Mouse (Mus musculus): ENCODE measurements around the gene Pole. TPM values are rescaled to one million over a fixed set of nuclear protein-coding genes. Genes with fewer than 3 reads are reported as not detected.

Gene Pole
- polyA plus RNA-seq, 1 experiment from 2014 or later = 27.9 TPM

DNA sequence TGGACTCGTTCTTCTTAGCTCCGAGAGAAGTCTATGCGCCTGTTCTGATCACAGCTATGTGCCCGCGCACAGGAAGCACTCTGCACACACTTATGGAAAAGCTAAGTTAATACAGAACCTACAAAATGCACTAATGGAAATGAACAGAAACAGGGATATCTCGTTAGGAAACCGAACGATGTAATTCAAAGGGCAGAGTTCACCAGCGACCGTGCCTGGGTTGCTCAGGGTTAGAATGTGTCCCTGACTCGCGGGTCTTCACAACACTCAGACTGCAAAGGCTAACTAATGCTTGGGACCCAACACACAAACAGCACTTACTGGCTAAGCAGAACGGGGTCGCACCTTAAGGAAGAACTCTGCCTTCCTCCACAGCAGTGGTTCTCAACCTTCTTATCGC lies 950 bp upstream of the Pole start:
- WGBS (ENCODE audit: insufficient replicate concordance) = 2% methylated on average over 15 of the region's 15 CpGs
- peaks cover 37% of the 10 kb centered on the region for H3K4me1 ChIP-seq
- peak overlapping the region; percentile 95 for H3K4me2 ChIP-seq
- no peak for ATAC-seq
- H3K9ac ChIP-seq = peak overlapping the region; percentile 87
- H3K27ac ChIP-seq = peak overlapping the region; percentile 79
- no peaks in the 10 kb centered on the region for H3K27me3 ChIP-seq (replicated peaks)
- peak overlapping the region; percentile 88 for H3K4me3 ChIP-seq
- peaks cover 13% of the 10 kb centered on the region for H3K36me3 ChIP-seq
- H3K9me3 ChIP-seq (replicated peaks) = no peaks in the 10 kb centered on the region

DNA sequence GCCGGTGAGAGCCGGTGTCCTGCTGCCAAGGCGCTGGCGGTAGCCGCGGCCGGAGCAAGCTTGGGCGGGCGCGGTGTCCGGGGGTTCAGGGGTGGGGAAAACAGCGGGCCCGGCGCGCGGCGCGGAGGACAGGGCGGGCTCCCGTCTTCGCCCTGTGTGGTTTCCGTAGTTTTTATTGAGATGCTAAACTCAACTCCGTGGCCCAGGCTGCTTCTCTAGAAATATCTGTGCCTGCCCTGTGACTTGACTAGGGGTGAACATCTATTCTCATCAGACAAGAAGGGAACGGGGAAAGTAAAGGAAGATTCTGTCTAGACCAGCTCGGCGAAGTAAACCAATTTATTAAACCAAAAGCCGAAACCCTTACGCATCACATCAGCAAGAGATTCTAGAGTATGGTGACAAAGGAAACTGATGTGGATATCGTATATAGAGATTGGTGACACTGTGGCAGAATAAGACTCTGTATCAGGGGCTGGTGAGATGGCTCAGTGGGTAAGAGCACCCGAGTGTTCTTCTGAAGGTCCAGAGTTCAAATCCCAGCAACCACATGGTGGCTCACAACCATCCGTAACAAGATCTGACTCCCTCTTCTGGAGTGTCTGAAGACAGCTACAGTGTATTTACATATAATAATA lies 459 bp downstream of the Pole start:
- Histone ChIP-seq H3K4me3 (peak overlapping the region; percentile 88), H3K9ac (peak overlapping the region; percentile 87), H3K4me1 (peaks cover 48% of the 10 kb centered on the region), H3K27me3 (replicated peaks) (no peaks in the 10 kb centered on the region), H3K36me3 (peaks cover 28% of the 10 kb centered on the region), H3K4me2 (peak overlapping the region; percentile 95), H3K27ac (peak overlapping the region; percentile 82), H3K9me3 (replicated peaks) (no peaks in the 10 kb centered on the region)
- 2% methylated on average over 31 of the region's 31 CpGs for WGBS (ENCODE audit: insufficient replicate concordance)
- peak; percentile 83 for ATAC-seq

DNA sequence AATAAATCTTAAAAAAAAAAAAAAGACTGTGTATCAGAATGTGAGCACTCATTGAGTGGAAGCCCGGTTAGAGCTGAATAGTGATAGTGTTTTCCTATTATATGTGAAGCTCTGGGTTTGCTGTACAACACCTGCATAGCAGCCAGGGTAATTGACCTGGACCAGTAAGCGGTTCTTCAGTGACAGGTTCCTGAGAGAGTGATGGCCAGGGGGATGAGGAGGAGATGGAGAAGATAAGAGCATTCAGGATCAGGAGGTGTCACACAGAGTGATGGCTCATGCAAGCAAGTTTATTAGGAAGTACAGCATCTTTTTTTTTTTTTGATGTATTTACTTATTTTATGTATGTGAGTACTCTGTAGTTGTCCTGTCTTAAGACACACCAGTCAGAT lies 974 bp downstream of the Pole start:
- ATAC-seq = no peak
- Histone ChIP-seq H3K4me1 (peaks cover 53% of the 10 kb centered on the region), H3K4me3 (peak overlapping the region; percentile 88), H3K27ac (no peak overlapping the region), H3K27me3 (replicated peaks) (no peaks in the 10 kb centered on the region), H3K36me3 (peaks cover 33% of the 10 kb centered on the region), H3K9ac (peak overlapping the region; percentile 87), H3K9me3 (replicated peaks) (no peaks in the 10 kb centered on the region), H3K4me2 (peak overlapping the region; percentile 95)
- 49% methylated on average over 2 of the region's 2 CpGs for WGBS (ENCODE audit: insufficient replicate concordance)

DNA sequence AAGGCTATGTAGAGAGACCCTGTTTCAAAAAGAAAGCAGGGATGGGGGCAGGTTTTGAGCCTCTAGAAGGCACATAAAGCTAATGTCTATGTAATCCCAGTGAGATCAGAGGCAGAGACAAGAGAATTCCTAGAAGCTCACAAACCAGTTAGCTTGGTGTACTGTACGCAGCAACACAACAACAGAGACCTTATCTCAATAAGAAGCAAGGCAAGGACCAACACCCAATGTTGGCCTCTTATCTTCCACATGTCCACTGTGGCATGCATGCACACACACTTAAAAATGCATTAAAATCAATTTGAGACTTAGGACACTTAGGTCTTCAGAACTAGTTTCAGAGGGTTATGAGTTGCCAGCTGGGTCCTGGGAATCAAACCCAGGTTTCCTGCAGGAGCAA lies 5.5 kb downstream of the Pole start:
- no peaks in the 10 kb centered on the region for H3K27me3 ChIP-seq (replicated peaks)
- H3K4me1 ChIP-seq = peaks cover 34% of the 10 kb centered on the region
- H3K9me3 ChIP-seq (replicated peaks) = no peaks in the 10 kb centered on the region
- peaks cover 75% of the 10 kb centered on the region for H3K36me3 ChIP-seq
- ATAC-seq = peak; percentile 61
- H3K9ac ChIP-seq = no peak overlapping the region
- H3K27ac ChIP-seq = peak overlapping the region; percentile 23; the same call in 1 of the 2 replicates
- H3K4me2 ChIP-seq = no peak overlapping the region
- 26% methylated on average over 1 of the region's 1 CpGs for WGBS (ENCODE audit: insufficient replicate concordance)
- no peak overlapping the region for H3K4me3 ChIP-seq

DNA sequence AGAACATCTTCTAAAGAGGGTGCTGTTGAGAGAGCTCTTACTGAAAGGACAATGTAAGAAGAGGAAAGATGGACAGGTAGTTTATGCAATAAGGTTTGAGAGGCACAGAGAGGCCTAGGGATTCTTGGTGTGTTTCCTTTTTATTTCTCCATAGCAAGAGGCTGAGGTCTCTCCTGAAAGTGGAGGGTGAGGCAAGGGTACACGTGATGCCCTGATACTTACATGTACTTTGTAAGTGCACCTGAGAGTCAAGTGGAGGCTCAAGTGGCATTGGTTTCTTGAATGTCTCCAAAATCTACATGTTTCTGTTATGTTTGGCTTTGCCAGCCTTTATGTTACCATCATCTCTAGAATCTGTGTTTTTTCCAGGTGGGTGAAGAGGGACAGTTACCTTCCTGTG lies 10.5 kb downstream of the Pole start:
- Histone ChIP-seq H3K36me3 (peaks cover 97% of the 10 kb centered on the region), H3K27me3 (replicated peaks) (no peaks in the 10 kb centered on the region), H3K4me3 (no peak overlapping the region), H3K4me2 (no peak overlapping the region), H3K4me1 (peaks cover 6% of the 10 kb centered on the region), H3K9ac (no peak overlapping the region), H3K27ac (no peak overlapping the region), H3K9me3 (replicated peaks) (no peaks in the 10 kb centered on the region)
- WGBS (ENCODE audit: insufficient replicate concordance) = 88% methylated on average over 1 of the region's 1 CpGs
- ATAC-seq = no peak

DNA sequence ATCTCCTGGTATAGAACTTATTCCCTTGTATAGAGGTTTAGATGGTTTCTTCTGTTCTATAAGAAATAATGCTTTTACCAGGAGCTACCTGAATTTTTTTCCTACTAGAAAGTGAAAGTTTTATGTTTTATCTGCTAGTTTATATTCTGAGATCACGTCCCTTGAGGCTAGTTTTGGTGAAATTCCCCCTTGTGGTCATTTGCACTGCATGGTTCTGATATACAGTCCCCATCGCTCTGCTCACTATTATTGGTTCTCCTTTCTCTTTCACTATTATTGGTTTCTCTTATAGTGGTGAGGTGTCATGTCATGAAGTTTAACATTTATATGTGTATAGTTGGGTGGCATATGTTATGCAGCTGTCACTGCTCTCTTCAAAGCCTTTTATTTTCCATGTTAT lies 14.5 kb downstream of the Pole start:
- Histone ChIP-seq H3K27ac (no peak overlapping the region), H3K4me3 (no peak overlapping the region), H3K27me3 (replicated peaks) (no peaks in the 10 kb centered on the region), H3K9me3 (replicated peaks) (no peaks in the 10 kb centered on the region), H3K9ac (no peak overlapping the region), H3K4me1 (no peaks in the 10 kb centered on the region), H3K36me3 (peaks cover 100% of the 10 kb centered on the region), H3K4me2 (no peak overlapping the region)
- ATAC-seq = no peak
- 84% methylated on average over 2 of the region's 2 CpGs for WGBS (ENCODE audit: insufficient replicate concordance)

DNA sequence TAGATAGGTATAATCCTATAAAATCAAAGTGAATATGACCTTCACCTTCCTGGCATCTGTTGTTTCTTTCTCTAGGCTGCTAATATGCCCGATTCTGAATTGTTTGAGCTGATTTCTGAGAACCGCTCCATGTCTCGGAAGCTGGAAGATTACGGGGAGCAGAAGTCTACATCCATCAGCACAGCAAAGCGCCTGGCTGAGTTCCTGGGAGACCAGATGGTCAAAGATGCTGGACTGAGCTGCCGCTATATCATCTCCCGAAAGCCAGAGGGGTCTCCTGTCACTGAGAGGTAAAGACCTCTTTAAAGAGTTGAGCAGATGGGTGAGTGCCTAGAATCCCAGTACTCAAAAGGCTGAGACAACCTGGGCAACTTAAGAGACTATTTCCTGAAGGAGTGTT lies 22.8 kb downstream of the Pole start:
- Histone ChIP-seq H3K4me2 (no peak overlapping the region), H3K27ac (no peak overlapping the region), H3K9me3 (replicated peaks) (no peaks in the 10 kb centered on the region), H3K4me1 (no peaks in the 10 kb centered on the region), H3K27me3 (replicated peaks) (no peaks in the 10 kb centered on the region), H3K9ac (no peak overlapping the region), H3K36me3 (peaks cover 99% of the 10 kb centered on the region), H3K4me3 (no peak overlapping the region)
- no peak for ATAC-seq
- WGBS (ENCODE audit: insufficient replicate concordance) = 92% methylated on average over 7 of the region's 7 CpGs

DNA sequence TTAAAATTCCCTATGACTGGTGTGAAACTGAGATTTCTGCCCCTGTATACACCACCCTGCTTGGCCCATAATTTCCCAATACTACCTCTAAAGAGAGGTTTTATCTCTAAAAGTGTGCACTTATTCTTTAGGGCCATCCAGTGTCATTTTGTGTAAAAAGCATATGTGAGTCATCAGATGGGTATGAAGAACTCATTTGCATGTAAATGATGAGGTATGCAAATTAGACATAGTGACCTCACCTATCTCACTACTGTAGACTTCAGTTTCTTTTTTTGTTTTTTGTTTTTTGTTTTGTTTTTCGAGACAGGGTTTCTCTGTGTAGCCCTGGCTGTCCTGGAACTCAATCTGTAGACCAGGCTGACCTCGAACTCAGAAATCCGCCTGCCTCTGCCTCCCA lies 27.0 kb downstream of the Pole start:
- H3K9ac ChIP-seq = no peak overlapping the region
- H3K4me3 ChIP-seq = no peak overlapping the region
- H3K27me3 ChIP-seq (replicated peaks) = no peaks in the 10 kb centered on the region
- H3K36me3 ChIP-seq = peaks cover 95% of the 10 kb centered on the region
- H3K9me3 ChIP-seq (replicated peaks) = no peaks in the 10 kb centered on the region
- H3K27ac ChIP-seq = no peak overlapping the region
- H3K4me2 ChIP-seq = no peak overlapping the region
- 87% methylated on average over 3 of the region's 3 CpGs for WGBS (ENCODE audit: insufficient replicate concordance)
- no peaks in the 10 kb centered on the region for H3K4me1 ChIP-seq
- ATAC-seq = no peak

DNA sequence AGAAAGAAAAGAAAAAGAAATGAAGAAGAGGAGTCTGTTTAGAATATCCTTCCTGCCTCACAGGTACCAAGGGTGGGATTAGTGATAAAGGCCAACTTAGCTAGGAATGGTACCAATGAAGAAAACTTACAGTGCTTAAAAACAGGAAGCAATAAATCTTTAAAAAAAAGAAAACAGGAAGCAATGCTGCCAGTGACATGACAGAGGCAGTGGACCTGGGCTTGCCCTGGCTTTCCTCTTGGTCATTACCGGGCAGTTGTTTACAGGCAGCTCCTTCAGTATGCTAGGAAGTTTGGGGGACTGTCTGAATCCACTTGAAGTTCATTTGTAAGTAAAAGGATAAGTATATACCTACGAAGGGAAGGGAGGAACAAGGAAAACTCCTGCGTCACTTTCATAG lies 44.4 kb downstream of the Pole start:
- ATAC-seq = no peak
- H3K9me3 ChIP-seq (replicated peaks) = no peaks in the 10 kb centered on the region
- H3K27ac ChIP-seq = no peak overlapping the region
- WGBS (ENCODE audit: insufficient replicate concordance) = 68% methylated on average over 3 of the region's 3 CpGs
- peaks cover 98% of the 10 kb centered on the region for H3K36me3 ChIP-seq
- no peak overlapping the region for H3K4me3 ChIP-seq
- H3K27me3 ChIP-seq (replicated peaks) = no peaks in the 10 kb centered on the region
- H3K9ac ChIP-seq = no peak overlapping the region
- H3K4me2 ChIP-seq = no peak overlapping the region
- no peaks in the 10 kb centered on the region for H3K4me1 ChIP-seq

DNA sequence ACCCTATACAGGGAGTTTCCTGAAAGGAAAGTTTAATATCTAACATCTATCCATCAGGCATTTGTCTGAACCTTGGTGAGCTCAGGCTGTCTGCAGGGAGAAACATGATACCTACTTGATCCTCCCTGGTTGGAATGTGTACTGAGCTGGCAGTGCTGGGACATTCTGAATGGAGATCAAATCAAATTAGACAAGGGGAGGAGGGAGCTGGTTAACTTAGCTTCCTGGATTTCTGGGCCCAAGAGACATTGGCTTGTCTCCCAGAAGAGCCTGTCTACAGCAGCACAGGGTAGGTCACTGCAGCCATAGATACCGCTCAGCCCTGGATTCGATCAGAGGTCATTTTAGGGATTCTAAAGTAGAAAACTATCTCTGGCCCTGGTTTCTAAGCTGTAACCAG lies 52.7 kb downstream of the Pole start:
- Histone ChIP-seq H3K4me1 (peaks cover 11% of the 10 kb centered on the region), H3K4me3 (no peak overlapping the region), H3K27me3 (replicated peaks) (peaks cover 38% of the 10 kb centered on the region), H3K9me3 (replicated peaks) (no peaks in the 10 kb centered on the region), H3K36me3 (peaks cover 54% of the 10 kb centered on the region), H3K4me2 (no peak overlapping the region), H3K27ac (no peak overlapping the region), H3K9ac (no peak overlapping the region)
- WGBS (ENCODE audit: insufficient replicate concordance) = 74% methylated on average over 2 of the region's 2 CpGs
- ATAC-seq = no peak

DNA sequence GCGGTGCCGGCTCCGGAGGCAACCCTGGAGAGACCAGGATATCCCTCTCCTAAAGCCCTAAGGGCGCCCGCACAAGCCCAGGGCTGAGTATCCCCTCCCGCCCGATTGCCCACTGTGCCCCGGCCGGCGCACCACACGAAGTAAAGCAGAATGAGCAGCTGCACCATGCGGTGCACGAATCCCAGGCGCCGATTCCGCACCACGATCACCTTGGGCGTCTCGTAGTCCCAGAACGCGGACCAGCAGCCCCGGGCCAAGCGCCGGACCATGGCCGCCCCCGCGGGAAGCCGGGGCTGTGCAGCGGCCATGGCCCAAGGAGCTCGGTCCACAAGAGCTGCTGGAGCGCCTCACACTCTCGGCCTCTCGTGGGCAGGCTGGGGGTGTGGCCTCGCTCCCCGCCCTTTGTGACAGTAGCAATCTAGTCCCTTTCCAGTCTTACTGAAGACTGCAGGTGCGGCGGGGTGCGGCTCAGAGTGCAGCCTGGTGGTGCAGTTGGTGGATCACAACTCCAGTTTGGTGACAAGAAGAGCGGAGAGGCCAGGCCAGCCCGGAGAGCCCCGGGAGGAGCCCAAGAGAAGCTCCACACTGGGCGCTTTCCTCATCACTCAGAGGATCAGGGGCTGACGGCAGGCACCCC lies 56.7 kb downstream of the Pole start, which contains the start of gene P2rx2:
Gene P2rx2 (minus strand): TSS at position 565 of the 637 bp plus-strand sequence.
- Histone ChIP-seq H3K4me1 (peaks cover 11% of the 10 kb centered on the region), H3K36me3 (peaks cover 14% of the 10 kb centered on the region), H3K9ac (no peak within 1 kb of the TSS), H3K27ac (no peak within 1 kb of the TSS), H3K4me3 (peak within 1 kb of the TSS; percentile 45), H3K4me2 (peak within 1 kb of the TSS; percentile 65), H3K9me3 (replicated peaks) (no peaks in the 10 kb centered on the region), H3K27me3 (replicated peaks) (peaks cover 65% of the 10 kb centered on the region)
- WGBS (ENCODE audit: insufficient replicate concordance) = 4% methylated on average over 43 of the region's 43 CpGs
- ATAC-seq = peak; percentile 40

DNA sequence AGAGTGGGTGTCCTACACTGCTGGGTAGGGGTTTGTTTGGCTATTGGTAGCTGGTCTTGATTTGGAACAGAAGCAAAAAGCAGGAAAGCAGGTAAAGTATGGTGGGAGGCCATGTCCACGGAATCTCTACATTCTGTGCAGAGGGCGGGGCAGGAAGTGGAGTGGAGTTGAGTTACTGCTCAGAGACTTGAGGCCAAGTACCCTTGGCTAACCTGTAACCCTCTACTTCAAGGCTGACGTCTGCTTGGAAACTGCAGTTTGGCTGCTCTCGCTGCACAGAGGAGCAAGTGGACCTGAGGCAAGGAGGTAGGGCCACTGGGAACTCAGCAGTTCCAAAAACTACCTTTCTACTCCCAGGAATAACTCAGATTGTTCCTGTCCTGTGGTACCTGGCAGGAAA lies 58.4 kb downstream of the Pole start, which contains the start of gene Lrcol1:
Gene Lrcol1 (plus strand): TSS at position 207 of the 400 bp plus-strand sequence.
- no peak within 1 kb of the TSS for H3K4me3 ChIP-seq
- no peak for ATAC-seq
- no peaks in the 10 kb centered on the region for H3K9me3 ChIP-seq (replicated peaks)
- H3K4me2 ChIP-seq = no peak within 1 kb of the TSS
- H3K27ac ChIP-seq = no peak within 1 kb of the TSS
- H3K27me3 ChIP-seq (replicated peaks) = peaks cover 65% of the 10 kb centered on the region
- WGBS (ENCODE audit: insufficient replicate concordance) = 65% methylated on average over 4 of the region's 4 CpGs
- H3K9ac ChIP-seq = no peak within 1 kb of the TSS
- H3K4me1 ChIP-seq = peaks cover 11% of the 10 kb centered on the region
- no peaks in the 10 kb centered on the region for H3K36me3 ChIP-seq
